Mouse (Mus musculus): ENCODE measurements around the gene Rsph3b. TPM values are rescaled to one million over a fixed set of nuclear protein-coding genes. Genes with fewer than 3 reads are reported as not detected.

Gene Rsph3b
- polyA plus RNA-seq, 1 experiment from 2014 or later: 12.0 TPM

DNA sequence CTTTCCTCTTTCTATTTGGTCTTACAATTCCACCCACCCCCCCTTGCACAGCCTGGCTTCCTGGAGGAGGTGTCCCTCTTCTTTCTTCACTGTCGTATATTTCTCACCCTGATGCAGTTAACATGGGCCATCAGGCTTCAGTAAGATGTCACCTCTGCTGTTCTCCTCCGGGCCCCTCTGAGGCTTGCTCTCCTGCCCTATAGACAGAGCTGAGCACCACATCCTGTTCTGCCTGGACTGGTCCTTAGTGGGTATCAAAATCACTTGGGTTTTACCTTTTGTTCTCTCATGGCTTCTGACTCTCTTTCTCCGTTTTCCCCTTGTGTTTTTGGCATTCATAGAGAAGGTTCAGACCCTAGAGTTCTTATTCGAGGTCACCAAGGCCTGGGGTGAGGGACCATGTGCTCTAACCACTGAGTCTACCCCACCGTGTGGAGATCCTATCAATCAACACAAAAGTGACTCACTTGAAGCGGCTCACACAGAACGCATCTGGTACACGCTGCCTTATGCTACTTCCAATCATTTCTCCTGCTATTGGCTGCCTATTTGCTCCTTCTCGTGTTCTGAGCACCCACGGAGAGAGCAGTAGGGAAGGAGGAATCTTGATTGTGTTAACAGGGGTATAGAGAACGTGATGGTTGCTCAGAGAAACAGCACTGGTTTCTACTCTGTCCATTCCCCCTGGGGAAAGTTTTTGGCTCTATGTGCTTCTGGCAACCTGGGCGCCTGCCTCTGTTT lies 86.3 kb downstream of the Rsph3b start:
- Histone ChIP-seq H3K36me3 (ENCODE audit: control insufficient read depth, insufficient read depth) (no peaks in the 10 kb centered on the region), H3K9me3 (replicated peaks; ENCODE audit: control insufficient read depth, low read length) (no peaks in the 10 kb centered on the region), H3K4me3 (ENCODE audit: low read depth, low read length) (peak overlapping the region; percentile 29), H3K9ac (ENCODE audit: low read depth, low read length) (no peak overlapping the region; the same call in 1 of the 2 replicates), H3K4me1 (ENCODE audit: control insufficient read depth, low read depth, low read length) (peaks cover 3% of the 10 kb centered on the region), H3K27ac (ENCODE audit: low read length) (no peak overlapping the region), H3K27me3 (ENCODE audit: control insufficient read depth, insufficient read depth, low read depth, low read length) (peaks cover 23% of the 10 kb centered on the region), H3K4me2 (ENCODE audit: low read depth, low read length) (peak overlapping the region; percentile 57)
- WGBS (ENCODE audit: insufficient replicate concordance): 49% methylated on average over 12 of the region's 12 CpGs
- no peak for ATAC-seq (ENCODE audit: low read depth)

DNA sequence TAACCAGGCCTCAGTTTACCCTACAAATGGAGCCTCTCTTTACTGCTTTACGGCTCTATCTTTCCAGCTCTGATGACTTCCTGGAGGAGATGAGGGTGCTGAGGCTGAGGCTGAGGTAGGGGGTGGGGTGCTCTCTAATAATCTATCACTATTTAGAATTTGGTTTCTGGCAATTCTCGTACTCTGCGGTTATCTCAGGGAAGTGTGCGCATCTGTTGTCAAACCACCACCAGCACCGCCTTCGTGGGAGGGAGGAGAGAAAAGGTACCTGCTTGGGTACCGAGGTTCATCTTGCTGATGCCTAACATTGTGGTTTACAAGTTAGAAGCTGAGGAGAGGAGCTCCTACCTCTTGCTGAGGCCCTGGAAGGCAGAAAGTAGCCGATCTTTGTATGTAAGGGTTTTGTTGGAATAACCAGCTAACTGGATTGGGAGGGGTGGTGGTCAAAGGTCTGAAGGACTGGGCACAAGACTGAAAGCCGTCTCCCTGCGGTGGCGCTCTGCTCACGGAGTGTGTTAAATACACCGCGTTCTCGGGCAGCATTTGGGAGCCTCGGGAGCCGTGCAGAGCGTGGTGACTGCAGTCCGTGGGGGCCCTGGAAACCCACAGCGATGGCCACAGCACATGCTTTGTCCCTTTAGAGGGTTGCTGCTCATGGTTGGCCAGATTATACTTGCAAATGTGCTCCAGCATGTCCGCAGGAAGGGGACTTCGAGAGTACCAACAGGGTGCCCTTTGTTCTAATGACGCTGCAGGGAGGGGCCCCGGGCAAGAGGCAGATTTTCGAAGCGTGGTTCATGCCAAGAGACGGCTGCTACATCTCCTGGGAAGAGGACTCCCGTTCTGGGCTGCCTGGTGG lies 87.1 kb downstream of the Rsph3b start:
- peak overlapping the region; percentile 29 for H3K4me3 ChIP-seq (ENCODE audit: low read depth, low read length)
- 3% methylated on average over 28 of the region's 28 CpGs for WGBS (ENCODE audit: insufficient replicate concordance)
- H3K36me3 ChIP-seq (ENCODE audit: control insufficient read depth, insufficient read depth): no peaks in the 10 kb centered on the region
- H3K27me3 ChIP-seq (ENCODE audit: control insufficient read depth, insufficient read depth, low read depth, low read length): peaks cover 23% of the 10 kb centered on the region
- H3K9me3 ChIP-seq (replicated peaks; ENCODE audit: control insufficient read depth, low read length): no peaks in the 10 kb centered on the region
- peak overlapping the region; percentile 14; the same call in 1 of the 2 replicates for H3K9ac ChIP-seq (ENCODE audit: low read depth, low read length)
- H3K4me1 ChIP-seq (ENCODE audit: control insufficient read depth, low read depth, low read length): peaks cover 3% of the 10 kb centered on the region
- H3K27ac ChIP-seq (ENCODE audit: low read length): no peak overlapping the region
- ATAC-seq (ENCODE audit: low read depth): peak; percentile 11; the same call in 1 of the 2 replicates
- H3K4me2 ChIP-seq (ENCODE audit: low read depth, low read length): peak overlapping the region; percentile 57

DNA sequence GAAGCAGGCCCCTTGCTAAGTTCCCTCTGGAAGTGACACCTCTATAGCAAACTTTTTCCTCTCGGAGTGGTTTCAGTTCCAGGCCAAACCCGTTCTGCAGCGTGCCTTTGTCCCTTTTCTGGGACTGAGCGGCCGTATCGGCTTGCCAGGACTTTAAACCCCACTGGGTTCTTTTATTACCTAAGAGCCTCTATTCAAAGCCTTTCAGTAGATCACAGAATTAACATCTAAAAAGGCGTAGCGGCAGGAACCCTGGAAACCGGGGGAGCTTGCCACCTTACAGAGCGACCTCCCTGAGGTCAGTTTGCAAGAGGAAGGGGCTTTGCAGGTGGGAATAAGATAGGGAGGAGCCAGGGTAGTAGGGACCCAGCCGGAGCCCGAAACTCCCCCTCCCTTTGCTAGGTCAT lies 88.0 kb downstream of the Rsph3b start:
- Histone ChIP-seq H3K27ac (ENCODE audit: low read length) (no peak overlapping the region), H3K4me3 (ENCODE audit: low read depth, low read length) (no peak overlapping the region), H3K4me1 (ENCODE audit: control insufficient read depth, low read depth, low read length) (peaks cover 3% of the 10 kb centered on the region), H3K9ac (ENCODE audit: low read depth, low read length) (no peak overlapping the region), H3K9me3 (replicated peaks; ENCODE audit: control insufficient read depth, low read length) (no peaks in the 10 kb centered on the region), H3K27me3 (ENCODE audit: control insufficient read depth, insufficient read depth, low read depth, low read length) (peaks cover 23% of the 10 kb centered on the region), H3K4me2 (ENCODE audit: low read depth, low read length) (no peak overlapping the region), H3K36me3 (ENCODE audit: control insufficient read depth, insufficient read depth) (no peaks in the 10 kb centered on the region)
- ATAC-seq (ENCODE audit: low read depth): no peak
- WGBS (ENCODE audit: insufficient replicate concordance): 50% methylated on average over 12 of the region's 12 CpGs

DNA sequence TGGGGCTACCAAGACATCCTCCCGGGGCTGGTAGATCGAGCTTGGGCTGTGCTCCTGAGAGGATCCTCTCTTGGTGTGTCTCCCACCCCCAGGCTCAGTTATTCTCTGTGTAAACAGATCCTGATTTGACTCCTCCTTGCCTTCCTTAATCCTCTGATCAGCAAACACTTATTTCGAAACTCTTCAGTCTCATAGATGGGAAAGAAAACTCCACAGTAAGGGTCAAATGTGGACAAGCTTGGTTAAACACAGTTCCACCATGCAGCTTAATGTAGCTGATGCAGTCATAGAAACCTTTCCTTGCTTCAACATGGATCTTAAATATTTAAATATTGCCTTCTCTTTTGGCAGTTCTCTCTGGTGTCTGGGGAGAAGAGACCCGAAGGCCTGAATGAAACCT lies 88.4 kb downstream of the Rsph3b start:
- WGBS (ENCODE audit: insufficient replicate concordance): 41% methylated on average over 4 of the region's 4 CpGs
- no peak overlapping the region for H3K27ac ChIP-seq (ENCODE audit: low read length)

More for the DNA sequence above, 88.4 kb downstream of the Rsph3b start:
- Histone ChIP-seq H3K4me1 (ENCODE audit: control insufficient read depth, low read depth, low read length) (peaks cover 3% of the 10 kb centered on the region), H3K9me3 (replicated peaks; ENCODE audit: control insufficient read depth, low read length) (no peaks in the 10 kb centered on the region), H3K4me2 (ENCODE audit: low read depth, low read length) (no peak overlapping the region), H3K9ac (ENCODE audit: low read depth, low read length) (no peak overlapping the region), H3K36me3 (ENCODE audit: control insufficient read depth, insufficient read depth) (no peaks in the 10 kb centered on the region), H3K4me3 (ENCODE audit: low read depth, low read length) (no peak overlapping the region), H3K27me3 (ENCODE audit: control insufficient read depth, insufficient read depth, low read depth, low read length) (peaks cover 23% of the 10 kb centered on the region)
- no peak for ATAC-seq (ENCODE audit: low read depth)

Small RNAs within 50 kb of the gene (microRNA-seq; reads per million reads assigned to microRNA genes)
- not detected for gene Mir692-1

Other genes starting within 250 kb of the Rsph3b start
- gene Ezr, start 165.9 kb downstream of the Rsph3b start, polyA plus RNA-seq (2015; fragmentation: Nextera tagmentation; extraction: Ambion mirVana): 43.3 and 44.1 TPM in 2 replicates
- 11.0 and 12.3 TPM in 2 replicates for gene Tagap1, start 12.5 kb upstream of the Rsph3b start, polyA plus RNA-seq (2015; fragmentation: Nextera tagmentation; extraction: Ambion mirVana)
- gene Rnaset2b, start 22.0 kb upstream of the Rsph3b start, polyA plus RNA-seq (2015; fragmentation: Nextera tagmentation; extraction: Ambion mirVana): 121 and 130 TPM in 2 replicates
- not detected in 2 replicates for gene Gm49721, start 30.2 kb upstream of the Rsph3b start, polyA plus RNA-seq (2015; fragmentation: Nextera tagmentation; extraction: Ambion mirVana)
- gene Gm1604a, start 76.9 kb upstream of the Rsph3b start, polyA plus RNA-seq (2015; fragmentation: Nextera tagmentation; extraction: Ambion mirVana): 0.12 and 0.27 TPM in 2 replicates
- gene Rps6ka2, start 221.4 kb upstream of the Rsph3b start, polyA plus RNA-seq (2015; fragmentation: Nextera tagmentation; extraction: Ambion mirVana): 1.1 and 1.6 TPM in 2 replicates